Comparison of ENCODE assay signal across 8 mouse cellular contexts in genomic region chr11:104231041-104231911, GRCm38 (mm10). TPM values are rescaled to one million over a fixed set of nuclear protein-coding genes. Genes with fewer than 3 reads are reported as not detected.
A peak's percentile ranks its signal among the peaks of the same experiment; 100 is the strongest.
DNase-seq lines count a peak whose midpoint lies in the region; ATAC-seq and TF ChIP-seq lines count a peak whose summit lies in the region.

Mapt (plus strand) TSS chr11:104231390.

- H3K36me3 ChIP-seq in MEL (ENCODE audit: control insufficient read depth in 1 of 2, insufficient read depth in 2 of 2, low read length in 2 of 2): peaks cover 0 to 3% of the 10 kb centered on the region in 2 experiments; a peak in 2 of 4 replicates
- H3K36me3 ChIP-seq in hindbrain, embryonic 10.5 days: no peaks in the 10 kb centered on the region
- no peaks in the 10 kb centered on the region for H3K36me3 ChIP-seq in lung, embryonic 16.5 days (ENCODE audit: control insufficient read depth, insufficient read depth, low read length)

- no peaks in the 10 kb centered on the region for H3K9me3 ChIP-seq in MEL (replicated peaks; ENCODE audit: insufficient read depth, low read length)
- no peaks in the 10 kb centered on the region for H3K9me3 ChIP-seq in hindbrain, embryonic 10.5 days
- no peaks in the 10 kb centered on the region for H3K9me3 ChIP-seq in lung, embryonic 16.5 days (ENCODE audit: control insufficient read depth, low read length)

- H3K27ac ChIP-seq in MEL (ENCODE audit: control insufficient read depth, low read depth, low read length): peak within 1 kb of the TSS; percentile 30
- peak within 1 kb of the TSS; percentile 91 for H3K27ac ChIP-seq in hindbrain, embryonic 10.5 days
- no peak within 1 kb of the TSS for H3K27ac ChIP-seq in lung, embryonic 16.5 days (ENCODE audit: low read length)

- ATAC-seq in frontal cortex, adult (ENCODE audit: low TSS enrichment): peak; percentile 68
- ATAC-seq in lung, embryonic 16.5 days (ENCODE audit: low read depth): peak; percentile 96

- TF ChIP-seq RAD21 in MEL (IDR thresholded peaks at IDR 0.05; ENCODE audit: low read depth, low read length): peak; percentile 13; the same call in 1 of the 2 replicates

- TF ChIP-seq EP300 in MEL (IDR thresholded peaks at IDR 0.05; ENCODE audit: low read depth in 1 of 2, low read length in 2 of 2): no peak

- H3K4me2 ChIP-seq in lung, embryonic 16.5 days (ENCODE audit: low read depth, low read length): peak within 1 kb of the TSS; percentile 98

- DNase-seq in MEL (ENCODE audit: low read depth, low spot score): peak; percentile 92
- peak; percentile 92 for DNase-seq in cerebellum, adult 8-10 months
- DNase-seq in hindbrain, embryonic 10.5 days (ENCODE audit: low spot score): peak; percentile 90
- peak; percentile 92 for DNase-seq in layer of hippocampus, adult 9-11 months
- peak; percentile 79 for DNase-seq in ovary, postnatal 14 days (ENCODE audit: low spot score)
- peak; percentile 73 for DNase-seq in thymus, postnatal 14 days

- H3K4me1 ChIP-seq in MEL (ENCODE audit: control insufficient read depth in 1 of 2, insufficient read depth in 2 of 2, low read length in 2 of 2): peaks cover 0 to 5% of the 10 kb centered on the region in 2 experiments; a peak in 1 of 4 replicates
- H3K4me1 ChIP-seq in hindbrain, embryonic 10.5 days (replicated peaks): peaks cover 50% of the 10 kb centered on the region
- peaks cover 13% of the 10 kb centered on the region for H3K4me1 ChIP-seq in lung, embryonic 16.5 days (replicated peaks; ENCODE audit: control insufficient read depth, insufficient read depth, low read length)

- peak; percentile 82 to 83 for TF ChIP-seq POLR2A in MEL (IDR thresholded peaks at IDR 0.05; ENCODE audit: control insufficient read depth in 1 of 2, insufficient read depth in 1 of 2, low read depth in 1 of 2, low read length in 2 of 2, poor library complexity in 1 of 2)

- peak within 1 kb of the TSS; percentile 89 for H3K9ac ChIP-seq in MEL (ENCODE audit: control insufficient read depth, low read depth, low read length, poor library complexity, severe bottlenecking)
- peak within 1 kb of the TSS; percentile 76 for H3K9ac ChIP-seq in lung, embryonic 16.5 days (ENCODE audit: low read length)

- WGBS in hindbrain, embryonic 10.5 days: under 1% methylated on average over 79 of the region's 94 CpGs
- under 1% methylated on average over 76 of the region's 94 CpGs for WGBS in lung, embryonic 16.5 days

- H3K79me2 ChIP-seq in MEL (ENCODE audit: control insufficient read depth, insufficient read depth, low read length, poor library complexity): peaks cover 2% of the 10 kb centered on the region; the same call in 1 of the 2 replicates

- TF ChIP-seq CTCF in MEL (IDR thresholded peaks at IDR 0.05 in 2 of 3, conservative IDR thresholded peaks at IDR 0.05 in 1 of 3; ENCODE audit: control insufficient read depth in 1 of 3, insufficient read depth in 1 of 3, low read depth in 2 of 3, low read length in 3 of 3, poor library complexity in 1 of 3, severe bottlenecking in 1 of 3): peak; percentile 76 to 97 (median 87); a peak in 5 of 6 replicates

- no peaks in the 10 kb centered on the region; a peak in 2 of 4 replicates for H3K27me3 ChIP-seq in MEL (ENCODE audit: control insufficient read depth in 1 of 2, insufficient read depth in 2 of 2, low read length in 2 of 2)
- H3K27me3 ChIP-seq in hindbrain, embryonic 10.5 days (ENCODE audit: insufficient read depth, poor library complexity, severe bottlenecking): peaks cover 68% of the 10 kb centered on the region
- H3K27me3 ChIP-seq in lung, embryonic 16.5 days (ENCODE audit: control insufficient read depth, insufficient read depth, low read depth, low read length): peaks cover 46% of the 10 kb centered on the region

- peak within 1 kb of the TSS; percentile 85 for H3K4me3 ChIP-seq in MEL (ENCODE audit: control insufficient read depth in 1 of 2, insufficient read depth in 1 of 2, low read depth in 2 of 2, low read length in 2 of 2)
- H3K4me3 ChIP-seq in hindbrain, embryonic 10.5 days: peak within 1 kb of the TSS; percentile 73
- H3K4me3 ChIP-seq in lung, embryonic 16.5 days (ENCODE audit: low read length): peak within 1 kb of the TSS; percentile 72

TF ChIP-seq in MEL, 35 proteins besides CTCF, POLR2A, EP300 and RAD21:
- TF ChIP-seq TBP (IDR thresholded peaks at IDR 0.05; ENCODE audit: low read depth, low read length): no peak
- TF ChIP-seq UBTF (IDR thresholded peaks at IDR 0.05; ENCODE audit: borderline replicate concordance, insufficient read depth, low read depth, low read length): peak; percentile 80; the same call in 1 of the 2 replicates
- no peak for TF ChIP-seq BHLHE40 (IDR thresholded peaks at IDR 0.05; ENCODE audit: borderline replicate concordance, low read depth, low read length)
- no peak for TF ChIP-seq ZKSCAN1 (IDR thresholded peaks at IDR 0.05; ENCODE audit: low read depth, low read length)
- TF ChIP-seq NRF1 (IDR thresholded peaks at IDR 0.05; ENCODE audit: insufficient read depth, low read depth, low read length, poor library complexity, severe bottlenecking): peak; percentile 90
- no peak for TF ChIP-seq JUND (IDR thresholded peaks at IDR 0.05; ENCODE audit: low read depth, low read length)
- peak; percentile 79 for TF ChIP-seq NELFE (IDR thresholded peaks at IDR 0.05; ENCODE audit: low read depth, low read length)
- peak; percentile 94 for TF ChIP-seq MAZ (IDR thresholded peaks at IDR 0.05; ENCODE audit: low read depth, low read length)

RNA-seq across cellular contexts. Expression of gene Mapt, which starts in this region (rescaled TPM):
- 0.72 and 0.89 TPM in 2 replicates for total RNA-seq in MEL (2012; rRNA removed)
- 1 to 10 TPM in 1 of 2 experiments, not detected in 1; 1.7 TPM for polyA plus RNA-seq in MEL (2012; ENCODE audit: insufficient read depth in 1 of 2, insufficient read length in 2 of 2, low read depth in 1 of 2, low replicate concordance in 2 of 2, missing spikeins in 1 of 2)
- 23.3 and 67.7 TPM in 2 replicates for polyA plus RNA-seq in hindbrain, embryonic 10.5 days (2016; fragmentation: Nextera tagmentation; extraction: Ambion mirVana)
- polyA plus RNA-seq in lung, embryonic 16.5 days (2015; fragmentation: Nextera tagmentation; extraction: Ambion mirVana): 11.8 and 13.6 TPM in 2 replicates
